Mouse (Mus musculus): ENCODE measurements around the gene Olfr46. TPM values are rescaled to one million over a fixed set of nuclear protein-coding genes. Genes with fewer than 3 reads are reported as not detected.

The Olfr46 gene
- polyA plus RNA-seq (2014; fragmentation: Illumina TruSeq; extraction: RNeasy Lipid Tissue Mini Kit (QIAGEN cat#74804); ENCODE audit: low replicate concordance) = not detected

GRCm38 (mm10) chr7:140600969-140601368, at the start of gene Olfr46:
TSS of gene Olfr46 (plus strand) at chr7:140601269.

GRCm38 (mm10) chr7:140567586-140567985, 33.5 kb upstream of the Olfr46 start, which contains the start of gene Olfr538:
TSS of gene Olfr538 (plus strand) at chr7:140567886.

GRCm38 (mm10) chr7:140628670-140629069, 27.6 kb downstream of the Olfr46 start, which contains the start of gene Olfr61:
TSS of gene Olfr61 (plus strand) at chr7:140628970.

GRCm38 (mm10) chr7:140646152-140646551, 45.1 kb downstream of the Olfr46 start, which contains the start of gene Olfr53:
TSS of gene Olfr53 (plus strand) at chr7:140646452.

GRCm38 (mm10) chr7:140659630-140660029, 58.6 kb downstream of the Olfr46 start, which contains the start of gene Olfr539:
TSS of gene Olfr539 (plus strand) at chr7:140659930.

Other genes with a start within 250 kb of the Olfr46 start
- gene Olfr60, start 239.6 kb upstream of the Olfr46 start, polyA plus RNA-seq (2014; fragmentation: Illumina TruSeq; extraction: RNeasy Lipid Tissue Mini Kit (QIAGEN cat#74804); ENCODE audit: low replicate concordance) = 0.33 TPM
- not detected for gene Olfr530, start 224.9 kb upstream of the Olfr46 start, polyA plus RNA-seq (2014; fragmentation: Illumina TruSeq; extraction: RNeasy Lipid Tissue Mini Kit (QIAGEN cat#74804); ENCODE audit: low replicate concordance)
- gene Olfr531, start 198.4 kb upstream of the Olfr46 start, polyA plus RNA-seq (2014; fragmentation: Illumina TruSeq; extraction: RNeasy Lipid Tissue Mini Kit (QIAGEN cat#74804); ENCODE audit: low replicate concordance) = not detected
- gene Olfr532, start 179.6 kb upstream of the Olfr46 start, polyA plus RNA-seq (2014; fragmentation: Illumina TruSeq; extraction: RNeasy Lipid Tissue Mini Kit (QIAGEN cat#74804); ENCODE audit: low replicate concordance) = not detected
- not detected for gene Olfr533, start 137.9 kb upstream of the Olfr46 start, polyA plus RNA-seq (2014; fragmentation: Illumina TruSeq; extraction: RNeasy Lipid Tissue Mini Kit (QIAGEN cat#74804); ENCODE audit: low replicate concordance)
- gene Olfr535, start 117.1 kb upstream of the Olfr46 start, polyA plus RNA-seq (2014; fragmentation: Illumina TruSeq; extraction: RNeasy Lipid Tissue Mini Kit (QIAGEN cat#74804); ENCODE audit: low replicate concordance) = not detected
- gene Olfr536, start 93.9 kb upstream of the Olfr46 start, polyA plus RNA-seq (2014; fragmentation: Illumina TruSeq; extraction: RNeasy Lipid Tissue Mini Kit (QIAGEN cat#74804); ENCODE audit: low replicate concordance) = not detected
- not detected for gene Olfr538, start 33.4 kb upstream of the Olfr46 start, polyA plus RNA-seq (2014; fragmentation: Illumina TruSeq; extraction: RNeasy Lipid Tissue Mini Kit (QIAGEN cat#74804); ENCODE audit: low replicate concordance)
- not detected for gene Olfr61, start 27.7 kb downstream of the Olfr46 start, polyA plus RNA-seq (2014; fragmentation: Illumina TruSeq; extraction: RNeasy Lipid Tissue Mini Kit (QIAGEN cat#74804); ENCODE audit: low replicate concordance)
- not detected for gene Olfr53, start 45.2 kb downstream of the Olfr46 start, polyA plus RNA-seq (2014; fragmentation: Illumina TruSeq; extraction: RNeasy Lipid Tissue Mini Kit (QIAGEN cat#74804); ENCODE audit: low replicate concordance)
- not detected for gene Olfr539, start 58.7 kb downstream of the Olfr46 start, polyA plus RNA-seq (2014; fragmentation: Illumina TruSeq; extraction: RNeasy Lipid Tissue Mini Kit (QIAGEN cat#74804); ENCODE audit: low replicate concordance)
- not detected for gene Olfr45, start 80.7 kb downstream of the Olfr46 start, polyA plus RNA-seq (2014; fragmentation: Illumina TruSeq; extraction: RNeasy Lipid Tissue Mini Kit (QIAGEN cat#74804); ENCODE audit: low replicate concordance)
- not detected for gene Olfr541, start 96.0 kb downstream of the Olfr46 start, polyA plus RNA-seq (2014; fragmentation: Illumina TruSeq; extraction: RNeasy Lipid Tissue Mini Kit (QIAGEN cat#74804); ENCODE audit: low replicate concordance)
- gene Cyp2e1, start 162.5 kb downstream of the Olfr46 start, polyA plus RNA-seq (2014; fragmentation: Illumina TruSeq; extraction: RNeasy Lipid Tissue Mini Kit (QIAGEN cat#74804); ENCODE audit: low replicate concordance) = 17.1 TPM
- gene Syce1, start 186.6 kb downstream of the Olfr46 start, polyA plus RNA-seq (2014; fragmentation: Illumina TruSeq; extraction: RNeasy Lipid Tissue Mini Kit (QIAGEN cat#74804); ENCODE audit: low replicate concordance) = not detected
- gene Zfp941, start 220.9 kb downstream of the Olfr46 start, polyA plus RNA-seq (2014; fragmentation: Illumina TruSeq; extraction: RNeasy Lipid Tissue Mini Kit (QIAGEN cat#74804); ENCODE audit: low replicate concordance) = 0.48 TPM
- 11.9 TPM for gene Urah, start 233.7 kb downstream of the Olfr46 start, polyA plus RNA-seq (2014; fragmentation: Illumina TruSeq; extraction: RNeasy Lipid Tissue Mini Kit (QIAGEN cat#74804); ENCODE audit: low replicate concordance)
- not detected for gene Scgb1c1, start 244.3 kb downstream of the Olfr46 start, polyA plus RNA-seq (2014; fragmentation: Illumina TruSeq; extraction: RNeasy Lipid Tissue Mini Kit (QIAGEN cat#74804); ENCODE audit: low replicate concordance)
- gene Odf3, start 246.5 kb downstream of the Olfr46 start, polyA plus RNA-seq (2014; fragmentation: Illumina TruSeq; extraction: RNeasy Lipid Tissue Mini Kit (QIAGEN cat#74804); ENCODE audit: low replicate concordance) = not detected